Mouse (Mus musculus): Measurements from ENCODE around the gene Tmem87a. TPM values are rescaled to one million over a fixed set of nuclear protein-coding genes. Genes with fewer than 3 reads are reported as not detected.
A peak's percentile ranks its signal among the peaks of the same experiment; 100 is the strongest.

The Tmem87a gene
- polyA plus RNA-seq (2014; fragmentation: Nextera tagmentation; extraction: Ambion mirVana) = 11.1 and 12.1 TPM in 2 replicates

GRCm38 (mm10) chr2:120403986-120404822 lies at the start of gene Tmem87a:
Tmem87a (minus strand) TSS chr2:120404113.
- ATAC-seq (ENCODE audit: low FRiP score, low TSS enrichment) = peak; percentile 99

GRCm38 (mm10) chr2:120452600-120452999 lies 48.7 kb upstream of the Tmem87a start:
- Histone ChIP-seq H3K4me2 (ENCODE audit: low read length) (no peak overlapping the region), H3K36me3 (ENCODE audit: control insufficient read depth, insufficient read depth, low read length) (no peaks in the 10 kb centered on the region), H3K4me3 (replicated peaks; ENCODE audit: low read depth, low read length) (no peak overlapping the region), H3K9ac (replicated peaks; ENCODE audit: low read length) (no peak overlapping the region), H3K9me3 (ENCODE audit: control insufficient read depth, low read length) (no peaks in the 10 kb centered on the region), H3K4me1 (ENCODE audit: control insufficient read depth, insufficient read depth, low read length) (no peaks in the 10 kb centered on the region), H3K27me3 (ENCODE audit: control insufficient read depth, insufficient read depth, low read length) (no peaks in the 10 kb centered on the region), H3K27ac (replicated peaks; ENCODE audit: low read depth, low read length) (no peak overlapping the region)
- WGBS = 86% methylated on average over 4 of the region's 4 CpGs
- ATAC-seq (ENCODE audit: low FRiP score, low TSS enrichment) (no peak), DNase-seq (no peak)

More at GRCm38 (mm10) chr2:120403986-120404822, at the start of gene Tmem87a:
- Histone ChIP-seq H3K36me3 (ENCODE audit: control insufficient read depth, insufficient read depth, low read length) (peaks cover 5% of the 10 kb centered on the region; the same call in 1 of the 2 replicates), H3K27ac (replicated peaks; ENCODE audit: low read depth, low read length) (peak within 1 kb of the TSS; percentile 84), H3K4me3 (replicated peaks; ENCODE audit: low read depth, low read length) (peak within 1 kb of the TSS; percentile 81), H3K4me1 (ENCODE audit: control insufficient read depth, insufficient read depth, low read length) (peaks cover 18% of the 10 kb centered on the region), H3K4me2 (ENCODE audit: low read length) (peak within 1 kb of the TSS; percentile 91), H3K9ac (replicated peaks; ENCODE audit: low read length) (peak within 1 kb of the TSS; percentile 79), H3K9me3 (ENCODE audit: control insufficient read depth, low read length) (no peaks in the 10 kb centered on the region), H3K27me3 (ENCODE audit: control insufficient read depth, insufficient read depth, low read length) (no peaks in the 10 kb centered on the region)
- WGBS = under 1% methylated on average over 34 of the region's 34 CpGs
- DNase-seq = peak; percentile 98

GRCm38 (mm10) chr2:120450724-120451123 lies 46.8 kb upstream of the Tmem87a start:
- Histone ChIP-seq H3K4me2 (ENCODE audit: low read length) (no peak overlapping the region), H3K4me1 (ENCODE audit: control insufficient read depth, insufficient read depth, low read length) (no peaks in the 10 kb centered on the region), H3K36me3 (ENCODE audit: control insufficient read depth, insufficient read depth, low read length) (no peaks in the 10 kb centered on the region), H3K4me3 (replicated peaks; ENCODE audit: low read depth, low read length) (no peak overlapping the region), H3K9ac (replicated peaks; ENCODE audit: low read length) (no peak overlapping the region), H3K27me3 (ENCODE audit: control insufficient read depth, insufficient read depth, low read length) (no peaks in the 10 kb centered on the region), H3K27ac (replicated peaks; ENCODE audit: low read depth, low read length) (no peak overlapping the region), H3K9me3 (ENCODE audit: control insufficient read depth, low read length) (no peaks in the 10 kb centered on the region)
- WGBS = 66% methylated on average over 6 of the region's 6 CpGs
- ATAC-seq (ENCODE audit: low FRiP score, low TSS enrichment) = no peak
- DNase-seq = no peak

- no peak for ATAC-seq (ENCODE audit: low FRiP score, low TSS enrichment)
- WGBS = 98% methylated on average over 1 of the region's 1 CpGs
Observed at GRCm38 (mm10) chr2:120447306-120447705, 43.4 kb upstream of the Tmem87a start.

DNA sequence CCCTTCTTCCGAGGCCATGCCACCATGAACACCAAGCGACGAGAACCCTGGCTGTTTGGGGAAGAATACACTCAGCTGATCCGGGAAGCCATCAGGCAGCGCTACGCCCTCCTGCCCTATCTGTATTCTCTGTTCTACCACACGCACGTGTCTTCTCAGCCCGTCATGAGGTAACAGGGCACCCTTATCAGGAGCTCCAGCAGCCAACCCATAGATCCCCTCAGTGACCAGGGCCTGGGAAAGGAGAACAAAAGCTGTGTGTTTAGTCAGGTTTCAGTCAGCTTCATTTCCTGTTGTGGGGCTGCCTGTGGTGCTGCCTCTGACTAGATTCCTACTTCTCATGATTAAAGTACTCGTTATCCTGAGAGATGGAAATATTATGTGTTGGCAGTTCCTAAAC lies 42.5 kb upstream of the Tmem87a start:
- H3K27ac ChIP-seq (replicated peaks; ENCODE audit: low read depth, low read length) = no peak overlapping the region
- H3K27me3 ChIP-seq (ENCODE audit: control insufficient read depth, insufficient read depth, low read length) = no peaks in the 10 kb centered on the region
- no peaks in the 10 kb centered on the region for H3K4me1 ChIP-seq (ENCODE audit: control insufficient read depth, insufficient read depth, low read length)
- no peak overlapping the region for H3K4me2 ChIP-seq (ENCODE audit: low read length)
- no peaks in the 10 kb centered on the region for H3K9me3 ChIP-seq (ENCODE audit: control insufficient read depth, low read length)
- no peak overlapping the region for H3K4me3 ChIP-seq (replicated peaks; ENCODE audit: low read depth, low read length)
- H3K9ac ChIP-seq (replicated peaks; ENCODE audit: low read length) = no peak overlapping the region
- H3K36me3 ChIP-seq (ENCODE audit: control insufficient read depth, insufficient read depth, low read length) = no peaks in the 10 kb centered on the region
- DNase-seq (no peak), ATAC-seq (ENCODE audit: low FRiP score, low TSS enrichment) (no peak)
- WGBS = 88% methylated on average over 10 of the region's 10 CpGs

More at GRCm38 (mm10) chr2:120447306-120447705, 43.4 kb upstream of the Tmem87a start:
- Histone ChIP-seq H3K27me3 (ENCODE audit: control insufficient read depth, insufficient read depth, low read length) (no peaks in the 10 kb centered on the region), H3K9ac (replicated peaks; ENCODE audit: low read length) (no peak overlapping the region), H3K9me3 (ENCODE audit: control insufficient read depth, low read length) (no peaks in the 10 kb centered on the region), H3K4me3 (replicated peaks; ENCODE audit: low read depth, low read length) (no peak overlapping the region), H3K36me3 (ENCODE audit: control insufficient read depth, insufficient read depth, low read length) (no peaks in the 10 kb centered on the region), H3K4me1 (ENCODE audit: control insufficient read depth, insufficient read depth, low read length) (no peaks in the 10 kb centered on the region), H3K27ac (replicated peaks; ENCODE audit: low read depth, low read length) (no peak overlapping the region), H3K4me2 (ENCODE audit: low read length) (no peak overlapping the region)
- peak; percentile 1 for DNase-seq

- no peaks in the 10 kb centered on the region for H3K36me3 ChIP-seq (ENCODE audit: control insufficient read depth, insufficient read depth, low read length)
- 100% methylated on average over 1 of the region's 1 CpGs for WGBS
- no peaks in the 10 kb centered on the region for H3K9me3 ChIP-seq (ENCODE audit: control insufficient read depth, low read length)
- ATAC-seq (ENCODE audit: low FRiP score, low TSS enrichment) (no peak), DNase-seq (no peak)
- no peaks in the 10 kb centered on the region for H3K4me1 ChIP-seq (ENCODE audit: control insufficient read depth, insufficient read depth, low read length)
- no peak overlapping the region for H3K9ac ChIP-seq (replicated peaks; ENCODE audit: low read length)
- no peak overlapping the region for H3K4me2 ChIP-seq (ENCODE audit: low read length)
- H3K27me3 ChIP-seq (ENCODE audit: control insufficient read depth, insufficient read depth, low read length) = no peaks in the 10 kb centered on the region
- no peak overlapping the region for H3K4me3 ChIP-seq (replicated peaks; ENCODE audit: low read depth, low read length)
- H3K27ac ChIP-seq (replicated peaks; ENCODE audit: low read depth, low read length) = no peak overlapping the region
Observed at GRCm38 (mm10) chr2:120444486-120444885, 40.6 kb upstream of the Tmem87a start.

GRCm38 (mm10) chr2:120424386-120424785 lies 20.5 kb upstream of the Tmem87a start:
- no peak overlapping the region for H3K9ac ChIP-seq (replicated peaks; ENCODE audit: low read length)
- ATAC-seq (ENCODE audit: low FRiP score, low TSS enrichment) (no peak), DNase-seq (no peak)
- H3K27ac ChIP-seq (replicated peaks; ENCODE audit: low read depth, low read length) = no peak overlapping the region
- no peaks in the 10 kb centered on the region for H3K27me3 ChIP-seq (ENCODE audit: control insufficient read depth, insufficient read depth, low read length)
- 83% methylated on average over 5 of the region's 5 CpGs for WGBS
- no peaks in the 10 kb centered on the region for H3K9me3 ChIP-seq (ENCODE audit: control insufficient read depth, low read length)
- H3K4me3 ChIP-seq (replicated peaks; ENCODE audit: low read depth, low read length) = no peak overlapping the region
- no peaks in the 10 kb centered on the region for H3K36me3 ChIP-seq (ENCODE audit: control insufficient read depth, insufficient read depth, low read length)
- H3K4me1 ChIP-seq (ENCODE audit: control insufficient read depth, insufficient read depth, low read length) = no peaks in the 10 kb centered on the region
- H3K4me2 ChIP-seq (ENCODE audit: low read length) = no peak overlapping the region

- ATAC-seq (ENCODE audit: low FRiP score, low TSS enrichment) (no peak), DNase-seq (no peak)
- Histone ChIP-seq H3K9ac (replicated peaks; ENCODE audit: low read length) (no peak overlapping the region), H3K4me3 (replicated peaks; ENCODE audit: low read depth, low read length) (no peak overlapping the region), H3K27ac (replicated peaks; ENCODE audit: low read depth, low read length) (no peak overlapping the region), H3K4me2 (ENCODE audit: low read length) (no peak overlapping the region), H3K4me1 (ENCODE audit: control insufficient read depth, insufficient read depth, low read length) (no peaks in the 10 kb centered on the region), H3K36me3 (ENCODE audit: control insufficient read depth, insufficient read depth, low read length) (no peaks in the 10 kb centered on the region), H3K27me3 (ENCODE audit: control insufficient read depth, insufficient read depth, low read length) (no peaks in the 10 kb centered on the region), H3K9me3 (ENCODE audit: control insufficient read depth, low read length) (no peaks in the 10 kb centered on the region)
- WGBS = 75% methylated on average over 1 of the region's 1 CpGs
Observed at GRCm38 (mm10) chr2:120414738-120415414, 11.0 kb upstream of the Tmem87a start.
